Mouse (Mus musculus): ENCODE data around the gene Sdhd.

Gene Sdhd

GRCm38 (mm10) chr9:50586955-50587354 is 16.7 kb downstream of the Sdhd start:
- DNase-seq (ENCODE audit: low read depth, low spot score): no peak

- DNase-seq (ENCODE audit: low read depth, low spot score): no peak
These were observed 18.3 kb downstream of the Sdhd start for GRCm38 (mm10) chr9:50585145-50585818.

GRCm38 (mm10) chr9:50580370-50580769 is 23.2 kb downstream of the Sdhd start:
- DNase-seq (ENCODE audit: low read depth, low spot score): no peak

GRCm38 (mm10) chr9:50569599-50570525 is 33.8 kb downstream of the Sdhd start:
- DNase-seq (ENCODE audit: low read depth, low spot score): no peak

- DNase-seq (ENCODE audit: low read depth, low spot score): no peak
These were observed 35.7 kb downstream of the Sdhd start for GRCm38 (mm10) chr9:50567881-50568280.

GRCm38 (mm10) chr9:50567372-50567771 is 36.2 kb downstream of the Sdhd start:
- no peak for DNase-seq (ENCODE audit: low read depth, low spot score)

GRCm38 (mm10) chr9:50565940-50566339 is 37.7 kb downstream of the Sdhd start:
- no peak for DNase-seq (ENCODE audit: low read depth, low spot score)

- no peak for DNase-seq (ENCODE audit: low read depth, low spot score)
These were observed 38.4 kb downstream of the Sdhd start for GRCm38 (mm10) chr9:50565173-50565572.

GRCm38 (mm10) chr9:50561918-50562360 is 41.7 kb downstream of the Sdhd start:
- DNase-seq (ENCODE audit: low read depth, low spot score): no peak

- peak; percentile 68 for DNase-seq (ENCODE audit: low read depth, low spot score)
These were observed 42.3 kb downstream of the Sdhd start, which contains the start of gene Tex12 for GRCm38 (mm10) chr9:50561145-50561917. TSS of gene Tex12 (minus strand) at chr9:50561325.

GRCm38 (mm10) chr9:50555094-50555446 is 48.5 kb downstream of the Sdhd start, which contains the start of gene Bco2:
TSS of gene Bco2 (minus strand) at chr9:50555181.
- peak; percentile 24 for DNase-seq (ENCODE audit: low read depth, low spot score)

GRCm38 (mm10) chr9:50554241-50555093 is 49.1 kb downstream of the Sdhd start, which contains the start of gene Il18:
TSS of gene Il18 (plus strand) at chr9:50554827.
- peak; percentile 61 for DNase-seq (ENCODE audit: low read depth, low spot score)

GRCm38 (mm10) chr9:50553547-50553946 is 50.1 kb downstream of the Sdhd start:
- no peak for DNase-seq (ENCODE audit: low read depth, low spot score)

- DNase-seq (ENCODE audit: low read depth, low spot score): no peak
These were observed 51.4 kb downstream of the Sdhd start for GRCm38 (mm10) chr9:50552206-50552605.

- DNase-seq (ENCODE audit: low read depth, low spot score): no peak
These were observed 54.7 kb downstream of the Sdhd start for GRCm38 (mm10) chr9:50548936-50549335.

- no peak for DNase-seq (ENCODE audit: low read depth, low spot score)
These were observed 55.6 kb downstream of the Sdhd start for GRCm38 (mm10) chr9:50547859-50548478.
